Mouse (Mus musculus) adrenal gland (tissue): ENCODE measurements around the gene Alkal2.

Experiments used
- intact Hi-C: fragments of 180-260 bp; cut with DNase I; formaldehyde crosslinking; loops from one replicate; pipeline ENCODE4 v1.15.1; 2025
- long read RNA-seq, 2 experiments: library from polyadenylated mRNA; unstranded; transcript quantifications; one replicate each; pipeline ENCODE4 v2.0.0; 2020; ENCODE audit warnings: borderline replicate concordance in 1 of 2; ENCODE audit not compliant: insufficient replicate concordance in 1 of 2

The Alkal2 gene
- long read RNA-seq, experiment 1 = 0 reads
- long read RNA-seq, experiment 2 = 0 reads

DNA sequence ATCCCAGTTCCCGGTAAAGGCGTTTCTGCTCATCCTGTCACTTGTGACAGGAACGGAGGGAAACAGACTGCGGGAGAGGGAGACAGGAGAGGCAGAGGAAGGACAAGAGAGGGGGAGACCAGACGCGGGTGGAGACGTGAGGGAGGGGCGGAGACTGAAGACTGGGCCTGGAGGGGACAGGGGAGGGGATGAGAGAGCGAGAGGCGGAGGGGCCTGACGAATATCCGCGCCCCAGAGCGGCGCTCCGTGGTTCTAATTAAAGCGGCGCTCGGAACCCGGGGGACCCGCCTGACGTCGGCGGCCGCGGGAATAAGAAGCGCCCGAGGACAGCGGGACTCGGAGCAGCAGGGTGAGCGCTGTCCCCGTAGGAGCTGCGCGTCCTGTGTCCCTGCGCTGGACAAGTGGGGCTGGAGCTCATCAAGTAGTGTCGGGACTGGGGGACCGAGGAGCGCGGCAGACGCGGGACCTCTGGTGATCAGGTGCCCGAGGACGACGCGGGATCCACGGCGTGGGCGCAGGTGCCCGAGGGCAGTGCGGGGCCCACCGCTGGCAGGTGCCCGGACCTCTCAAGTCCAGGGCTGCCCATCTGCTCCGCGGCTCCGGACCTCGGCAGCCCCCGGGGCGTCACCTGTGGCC lies at the start of gene Alkal2:
Gene Alkal2 (plus strand): TSS at position 337 of the 636 bp plus-strand sequence.
- intact Hi-C loops = no loop called here

DNA sequence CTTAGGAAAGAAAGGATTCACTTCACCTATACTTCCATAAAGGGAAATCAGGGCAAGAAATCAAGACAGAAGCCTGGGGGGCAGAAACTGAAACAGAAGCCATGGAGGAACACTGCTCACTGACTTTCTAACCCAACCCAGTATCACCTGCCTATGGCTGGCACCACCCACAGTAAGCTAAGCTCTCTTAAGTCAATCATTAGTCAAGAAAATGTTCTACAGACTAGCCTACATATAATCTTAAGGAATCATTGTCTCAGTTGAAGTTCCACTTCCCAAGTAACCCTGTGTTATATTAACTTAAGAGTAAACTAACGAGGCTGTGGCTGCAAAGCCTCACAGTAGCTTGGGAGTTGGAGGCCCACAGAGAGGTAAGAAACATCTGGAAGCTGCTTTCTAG lies 35.6 kb upstream of the Alkal2 start:
- intact Hi-C loops = no loop called here

DNA sequence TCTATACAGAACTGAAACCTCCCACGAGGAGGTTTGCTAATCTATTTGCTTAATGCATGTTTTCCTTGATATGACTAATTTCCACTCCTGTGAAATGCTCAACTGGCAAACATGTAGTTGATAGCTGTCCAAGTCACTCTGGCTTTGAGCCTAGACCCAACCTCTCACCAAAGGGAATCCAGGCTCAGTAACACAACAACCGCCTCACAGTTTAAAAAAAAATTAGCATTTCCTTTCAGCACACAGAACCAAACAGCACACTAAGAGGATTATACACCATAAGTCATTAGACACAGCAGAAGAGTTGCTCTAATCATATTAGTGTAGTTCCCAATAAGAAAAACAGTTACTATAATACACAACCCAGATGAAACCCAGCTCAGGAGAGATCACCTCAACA lies 33.2 kb upstream of the Alkal2 start:
- intact Hi-C loops = no loop called here

DNA sequence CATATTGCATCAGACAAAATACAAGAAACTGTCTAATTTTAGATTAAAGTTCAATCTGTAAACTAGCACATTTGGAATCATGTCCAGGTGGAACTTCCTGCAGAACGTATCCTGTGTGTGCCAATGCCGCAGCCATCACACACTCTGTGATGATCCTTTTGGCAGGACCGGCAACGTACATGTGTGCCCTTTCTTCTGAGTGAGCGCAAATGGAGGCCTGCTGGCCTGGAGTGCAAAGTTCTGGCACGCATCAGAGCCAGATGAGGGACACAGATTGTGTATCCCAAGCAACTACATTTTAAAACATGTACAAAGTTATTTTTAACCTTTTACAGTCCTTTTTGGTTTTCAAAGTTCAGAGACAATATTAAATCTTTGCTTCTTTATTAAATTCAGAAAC lies 32.3 kb upstream of the Alkal2 start:
- intact Hi-C loops = no loop called here

DNA sequence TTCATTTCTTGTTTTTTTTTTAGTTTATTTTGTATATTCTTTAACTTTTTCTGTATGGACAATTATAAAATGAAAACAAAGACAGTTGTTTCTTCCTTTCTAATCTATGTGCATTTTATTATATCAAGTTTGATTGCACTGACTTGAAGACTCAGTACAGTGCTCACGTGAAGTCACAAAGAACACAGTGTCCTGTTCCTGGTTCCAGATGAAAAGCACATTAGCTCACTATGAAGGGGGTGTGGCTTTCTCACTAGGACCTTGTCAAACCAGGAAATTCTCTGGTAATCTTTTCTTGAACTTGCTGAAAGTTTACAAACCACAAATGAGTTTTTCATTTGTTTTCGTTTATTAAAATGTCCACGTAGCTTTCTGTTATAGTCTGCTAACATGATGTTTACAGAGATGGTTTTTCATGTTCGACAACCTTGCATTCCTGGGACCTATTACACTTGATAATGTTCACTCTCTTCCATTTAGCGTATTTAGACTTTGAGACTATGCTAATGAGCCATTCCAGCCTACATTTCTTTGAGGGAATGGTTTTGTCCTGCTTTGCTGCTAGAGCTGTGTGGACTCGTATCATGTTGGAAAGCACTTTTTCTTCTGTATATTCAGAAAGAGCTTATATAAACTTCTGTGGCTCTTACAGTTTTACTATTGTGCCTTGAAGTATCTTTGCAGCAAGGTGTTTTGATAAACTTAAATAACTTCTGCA lies 28.5 kb upstream of the Alkal2 start:
- intact Hi-C loops = no loop called here

DNA sequence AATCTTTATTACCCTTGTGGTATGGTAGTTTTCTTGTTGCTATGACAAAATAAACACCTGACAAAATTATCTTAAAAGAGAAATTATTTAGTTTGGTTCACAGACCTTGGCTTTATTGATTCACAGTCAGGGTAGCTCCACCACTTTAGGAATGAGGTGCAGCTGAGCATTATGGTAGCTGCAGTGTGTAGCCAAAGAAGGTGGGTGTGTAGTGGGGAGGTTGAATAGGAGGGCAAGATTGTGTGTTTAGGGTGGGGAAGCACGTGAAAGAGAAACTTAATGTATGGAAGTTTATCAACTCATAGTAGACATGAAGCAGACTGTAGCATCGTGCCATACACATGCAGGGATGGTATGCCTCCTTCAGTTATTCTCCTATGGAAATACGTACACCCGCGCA lies 27.9 kb upstream of the Alkal2 start:
- intact Hi-C loops = no loop called here

DNA sequence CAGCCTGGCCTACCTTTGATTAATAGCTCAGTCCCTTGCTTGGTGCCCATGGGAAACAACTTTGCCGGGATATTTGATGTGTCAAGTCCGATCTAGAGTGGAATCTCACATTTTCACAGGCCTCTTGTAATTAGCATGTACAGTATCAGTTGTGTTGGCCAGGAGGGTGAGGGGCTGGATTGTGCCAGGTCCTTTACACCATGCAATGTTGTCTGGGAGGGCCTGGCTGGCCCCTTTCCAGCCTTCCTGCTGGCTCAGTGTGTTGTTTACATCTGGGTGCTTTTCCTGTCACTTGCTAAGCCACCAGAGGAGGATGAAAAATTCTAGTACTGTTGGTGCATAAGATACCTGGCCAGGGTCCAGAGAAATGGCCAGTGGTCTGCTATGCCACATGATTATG lies 19.8 kb upstream of the Alkal2 start:
- intact Hi-C loops = no loop called here

DNA sequence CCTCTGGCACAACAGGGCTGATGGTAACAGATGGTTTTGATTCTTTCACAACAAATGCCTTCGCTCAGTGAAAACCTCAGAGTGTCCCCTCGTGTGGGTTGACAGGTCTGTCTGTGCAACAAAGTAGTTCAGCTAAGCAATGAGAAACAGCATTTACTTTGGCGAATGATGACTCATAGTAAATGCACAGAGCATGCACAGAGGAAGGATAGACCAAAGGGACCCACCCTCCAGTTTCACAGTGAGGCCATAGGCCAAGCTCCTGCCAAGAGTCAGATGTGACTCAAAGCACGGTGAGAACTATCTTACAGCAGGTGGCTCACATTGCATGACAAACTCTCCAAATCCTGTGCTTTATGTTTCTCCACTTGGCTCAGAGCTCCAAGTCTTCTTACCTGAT lies 18.3 kb upstream of the Alkal2 start:
- intact Hi-C loops = no loop called here

DNA sequence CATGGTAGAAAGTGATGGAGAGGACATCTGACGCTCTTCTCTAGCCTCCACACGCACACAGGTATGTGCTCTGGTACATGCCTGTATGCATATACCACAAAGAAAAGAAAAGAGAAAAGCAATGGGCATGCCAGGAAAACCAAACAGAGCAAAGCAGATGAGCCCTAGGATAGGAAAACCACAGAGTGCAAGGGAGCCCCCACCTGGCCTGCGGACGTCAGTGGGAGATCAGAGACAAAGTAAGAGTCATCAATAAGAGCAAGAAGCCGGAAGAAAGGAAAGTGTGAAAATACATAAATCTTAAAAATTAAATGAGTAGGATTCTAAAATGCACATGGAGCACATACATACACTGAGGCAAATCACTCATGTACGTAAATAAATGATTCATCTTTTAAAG lies 4.7 kb upstream of the Alkal2 start:
- intact Hi-C loops = no loop called here

DNA sequence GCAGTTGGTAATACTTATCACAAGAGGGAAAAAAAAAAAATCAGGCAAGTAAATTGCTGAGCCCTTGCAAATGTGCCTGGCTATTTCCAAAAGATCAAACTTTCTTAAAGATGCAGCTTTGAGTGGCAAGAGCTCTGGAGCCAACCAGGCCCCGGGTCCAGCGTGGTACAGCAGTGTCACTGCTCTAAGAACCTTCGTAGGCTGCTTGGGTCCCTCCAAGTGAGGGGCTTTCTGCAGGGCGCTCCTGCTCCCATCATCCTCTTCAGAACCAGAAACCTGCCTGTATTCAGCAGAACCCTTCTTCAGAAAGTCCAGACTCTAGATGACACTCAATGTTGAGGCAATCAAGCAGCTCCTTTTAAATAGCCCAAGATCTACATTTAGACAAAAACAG lies 533 bp upstream of the Alkal2 start:
- intact Hi-C loops = no loop called here

DNA sequence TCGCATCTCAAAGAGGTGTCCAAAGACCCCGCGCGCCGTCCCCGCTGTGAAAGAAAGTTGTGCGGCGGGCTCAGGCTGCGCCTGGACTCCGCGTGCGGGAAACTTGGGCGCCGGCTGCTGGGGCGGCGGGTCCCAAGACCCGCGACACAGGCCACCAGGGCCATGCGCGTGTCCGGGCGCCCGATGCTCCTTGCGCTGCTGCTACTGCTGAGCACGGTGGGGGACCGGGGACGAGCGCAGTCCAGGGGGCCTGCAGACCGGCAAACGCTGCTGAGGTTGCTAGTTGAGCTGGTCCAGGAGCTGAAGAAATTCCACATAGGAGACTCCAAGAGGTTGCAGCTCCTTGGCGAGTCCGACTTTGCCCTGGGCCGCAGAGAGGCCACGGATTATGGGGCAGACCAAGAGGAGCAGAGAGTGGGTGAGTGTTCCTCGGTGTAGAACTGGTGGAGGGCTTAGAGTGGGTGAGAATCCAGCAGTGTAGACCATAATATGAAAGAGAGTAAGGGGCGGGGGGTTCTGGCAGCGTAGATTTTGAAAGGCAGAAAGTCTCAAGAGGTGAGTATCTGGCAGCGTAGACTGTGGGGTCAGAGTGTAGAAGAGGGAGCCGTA lies 604 bp downstream of the Alkal2 start:
- intact Hi-C loops = no loop called here

DNA sequence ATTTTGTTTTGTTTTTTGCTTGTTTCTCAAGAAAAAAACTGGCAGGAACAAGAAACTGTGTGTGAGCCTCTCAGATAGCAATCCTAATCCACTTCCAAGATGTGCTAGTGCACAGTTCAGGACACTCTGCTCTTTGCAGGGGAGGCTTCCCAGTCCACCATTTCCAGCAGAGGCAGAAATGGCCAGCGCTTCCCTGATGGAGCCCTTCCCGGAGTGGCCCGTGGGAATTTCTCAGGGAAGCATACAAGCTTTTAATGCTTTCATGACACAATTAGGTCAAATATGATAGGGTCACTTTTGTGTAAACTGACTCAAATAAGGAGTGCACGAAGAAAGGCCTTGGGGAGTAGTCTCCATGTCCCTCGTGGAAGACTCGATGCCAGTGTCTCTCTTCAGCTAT lies 1.8 kb downstream of the Alkal2 start:
- intact Hi-C loops = no loop called here

DNA sequence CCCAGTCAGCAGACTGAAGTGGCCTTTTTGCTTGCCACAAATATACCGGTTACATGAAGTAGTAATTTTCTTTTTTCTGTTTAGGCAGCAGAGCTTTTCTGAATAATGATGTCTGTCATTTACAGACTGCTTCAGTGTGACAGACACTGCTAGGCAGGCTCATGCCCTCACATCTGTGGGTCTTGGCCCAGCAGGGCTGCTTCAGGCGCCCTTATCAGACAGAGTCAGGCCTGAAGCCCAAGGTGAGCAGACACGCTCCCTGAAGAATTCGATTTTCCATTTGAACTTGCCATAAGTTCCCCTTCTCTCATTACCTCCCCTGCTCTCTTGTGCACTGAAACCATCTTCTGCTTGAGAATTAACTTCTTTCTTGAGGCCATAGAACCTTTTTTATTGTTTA lies 3.9 kb downstream of the Alkal2 start:
- intact Hi-C loops = no loop called here

DNA sequence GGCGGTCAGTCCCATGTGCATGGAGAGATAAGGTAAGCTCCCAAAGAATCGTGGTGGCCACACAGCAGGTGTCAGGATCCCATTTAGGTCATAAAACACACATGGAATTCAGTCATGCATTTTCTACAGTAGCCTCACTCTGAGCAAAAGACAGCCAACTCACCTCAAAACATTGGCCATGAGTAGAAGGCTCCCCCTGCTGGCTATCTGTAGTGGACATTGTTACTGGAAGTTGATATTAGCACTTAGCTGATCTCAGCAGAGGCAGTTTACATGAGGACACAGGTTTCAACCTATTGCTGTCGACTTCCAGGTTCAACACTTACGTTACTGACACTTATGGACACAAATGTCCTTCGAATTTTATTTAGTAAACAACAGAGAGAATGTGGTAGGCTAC lies 5.9 kb downstream of the Alkal2 start:
- intact Hi-C loops = loop anchor here (2.0 to 5.0 kb wide), 2 partner anchors 117 to 293 kb away; no protein-coding TSS in a partner anchor

DNA sequence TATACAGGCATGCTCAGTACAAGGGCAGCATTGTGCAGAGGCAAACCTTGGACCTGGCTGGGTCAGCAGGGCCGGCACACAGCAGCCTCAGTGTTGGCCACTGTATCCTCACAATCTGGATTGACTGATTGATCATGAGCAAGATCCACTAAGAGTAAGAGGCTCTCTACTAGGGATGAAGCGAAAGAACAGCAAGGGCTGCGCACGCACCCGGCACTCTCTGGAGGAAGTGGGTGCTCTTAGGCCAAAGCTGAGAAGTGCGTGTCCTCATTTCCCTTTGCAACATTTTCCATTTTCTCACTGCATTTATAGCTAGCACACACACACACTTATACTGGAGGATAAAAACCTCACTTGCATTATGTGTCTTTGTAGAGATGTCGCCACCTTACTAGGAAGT lies 7.3 kb downstream of the Alkal2 start:
- intact Hi-C loops = loop anchor here (2.0 to 5.0 kb wide), 2 partner anchors 116 to 295 kb away; no protein-coding TSS in a partner anchor

DNA sequence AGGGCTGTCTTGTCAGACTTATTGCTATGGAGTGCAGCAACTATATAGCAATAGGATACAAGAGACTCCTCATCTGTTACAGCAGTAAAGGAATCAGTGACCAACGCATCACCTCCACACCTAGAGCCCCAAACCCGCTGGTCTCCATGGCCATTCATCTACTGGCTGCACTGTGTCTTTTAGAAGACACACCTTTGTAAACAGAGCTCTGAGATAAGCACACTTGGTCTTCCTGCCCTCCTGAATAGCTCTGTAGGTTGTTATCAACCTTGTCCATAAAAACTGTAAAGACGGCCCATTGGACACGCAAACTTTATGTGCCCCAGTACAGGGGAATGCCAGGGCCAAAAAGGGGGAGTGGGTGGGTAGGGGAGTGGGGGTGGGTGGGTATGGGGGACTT lies 12.9 kb downstream of the Alkal2 start:
- intact Hi-C loops = no loop called here

DNA sequence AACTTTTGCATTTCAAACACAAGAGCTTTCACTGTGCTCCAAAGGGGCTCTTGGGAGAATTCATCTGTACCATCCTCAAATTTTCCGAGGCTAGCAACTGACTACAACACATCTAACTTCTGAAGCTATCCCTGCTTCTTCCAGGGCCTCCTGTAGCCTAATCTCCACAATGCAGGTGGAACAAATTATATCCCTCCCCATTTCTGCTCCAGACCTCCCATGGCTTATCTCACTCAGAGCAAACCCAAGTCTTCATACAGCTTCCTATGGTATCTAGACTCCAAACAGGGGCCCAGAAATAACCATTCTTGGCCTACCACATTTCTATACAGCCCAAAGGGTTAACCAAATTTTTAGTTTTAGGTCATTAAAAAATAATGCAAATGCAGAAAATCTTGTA lies 24.5 kb downstream of the Alkal2 start:
- intact Hi-C loops = no loop called here

DNA sequence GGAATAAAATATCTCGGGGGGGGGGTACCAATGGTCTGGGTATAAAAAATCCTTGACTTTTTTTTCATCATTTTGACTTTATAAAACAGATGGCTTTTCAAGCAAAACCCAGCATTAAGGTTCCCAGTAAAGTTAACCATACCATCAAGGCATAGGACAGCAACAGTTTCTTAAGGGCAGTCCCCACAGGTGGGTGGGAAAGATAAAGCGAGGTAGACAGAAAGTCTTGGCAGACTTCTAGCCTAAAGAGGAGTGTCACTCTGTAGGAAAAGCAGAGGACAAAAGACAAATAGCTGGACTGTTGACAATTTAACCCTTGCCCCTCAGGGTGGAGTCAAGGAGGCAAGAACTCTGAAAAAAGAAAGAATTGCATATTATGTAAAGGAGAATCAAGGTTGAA lies 25.8 kb downstream of the Alkal2 start:
- intact Hi-C loops = loop anchor here (5.0 kb wide), 1 partner anchor 92 kb away; no protein-coding TSS in a partner anchor

DNA sequence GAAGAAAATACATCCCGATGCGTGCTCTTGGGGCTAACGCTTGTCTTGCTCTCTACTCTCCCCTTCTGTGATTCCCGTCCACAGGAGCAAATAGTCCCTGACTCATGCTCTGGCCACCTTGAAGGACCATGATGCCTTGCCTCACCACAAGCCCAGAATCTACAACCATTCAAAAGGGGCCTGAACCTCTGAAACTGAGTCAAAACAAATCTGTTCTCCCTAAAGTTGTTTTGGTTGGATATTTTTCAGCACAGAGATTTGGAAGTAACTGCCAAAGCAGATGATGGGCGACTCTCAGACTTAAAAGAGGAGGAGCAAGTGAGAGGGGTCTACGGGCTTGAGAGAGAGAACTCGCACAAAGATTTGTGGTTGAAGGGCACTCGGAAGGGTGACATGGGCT lies 26.7 kb downstream of the Alkal2 start:
- intact Hi-C loops = loop anchor here (5.0 kb wide), 1 partner anchor 91 kb away; no protein-coding TSS in a partner anchor

DNA sequence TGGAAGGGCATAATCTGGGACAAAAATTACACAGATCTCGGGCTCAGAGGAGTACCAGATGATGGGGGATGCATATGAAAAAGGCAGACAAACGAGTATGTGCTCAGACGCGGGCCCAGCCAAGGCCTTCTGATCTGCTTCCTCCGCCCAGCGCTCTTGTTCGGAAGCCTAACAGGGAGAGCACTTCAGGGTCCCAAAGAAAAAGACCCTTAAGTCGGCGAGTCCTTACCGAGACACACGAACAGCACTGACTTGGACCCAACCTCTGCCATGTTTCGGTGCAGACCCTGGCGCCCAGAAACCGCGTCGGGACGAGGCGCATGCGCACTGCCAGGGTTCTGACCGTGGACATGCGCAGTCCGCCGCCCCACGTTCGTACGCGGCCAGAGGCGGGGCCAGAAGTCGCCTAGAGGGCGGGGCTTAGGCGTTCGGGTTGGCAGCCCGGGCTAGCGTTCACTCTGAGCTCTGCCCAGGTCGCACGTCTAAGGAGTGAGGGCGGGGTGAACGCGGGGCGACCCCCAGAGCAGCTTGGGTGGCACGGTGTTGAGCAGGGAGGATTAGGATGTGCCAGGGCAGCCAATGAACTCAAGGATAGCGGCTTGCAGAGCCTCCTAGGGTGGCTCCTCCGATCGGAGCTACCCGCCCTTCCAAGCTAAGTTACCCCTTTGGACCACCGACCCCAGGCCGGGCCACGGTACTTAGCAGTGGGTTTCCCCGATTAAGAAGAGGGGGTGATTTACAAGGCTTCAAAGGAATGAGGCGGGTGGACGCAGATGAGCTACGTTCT lies 27.3 kb downstream of the Alkal2 start, which contains the start of the genes Acp1 and Sh3yl1:
Gene Acp1 (minus strand): TSS at position 329 of the 787 bp plus-strand sequence.
Gene Sh3yl1 (plus strand): TSS at position 408 of the 787 bp plus-strand sequence.
- intact Hi-C loops = loop anchor here (5.0 kb wide), 1 partner anchor 91 kb away; no protein-coding TSS in a partner anchor

DNA sequence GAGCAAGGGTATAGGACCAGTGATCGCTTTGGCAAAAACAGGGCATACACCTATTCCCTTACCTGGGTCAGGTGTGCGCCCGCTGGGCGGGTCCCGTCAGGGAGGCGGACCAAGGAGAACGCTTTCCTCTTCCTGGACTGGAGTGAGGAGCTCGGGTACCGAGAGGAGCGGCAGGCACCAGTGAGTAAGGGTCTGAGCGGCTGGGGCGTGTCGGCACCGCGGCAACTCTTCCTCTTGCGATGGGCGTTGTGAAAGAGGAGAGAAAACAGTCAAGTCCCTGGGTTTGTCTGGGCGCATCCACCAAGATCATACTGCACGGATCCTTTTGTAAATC lies 27.9 kb downstream of the Alkal2 start:
- intact Hi-C loops = loop anchor here (5.0 kb wide), 1 partner anchor 90 kb away; no protein-coding TSS in a partner anchor
